Mouse (Mus musculus) spleen, postnatal 14 days (tissue): ENCODE data around the gene Vmn1r158.
"Not testable (repeated sequence)": the region's sequence is repeated elsewhere in the genome, so short reads cannot be mapped to it uniquely, and the experiment has no call there.

Source experiments
- DNase-seq, 2 experiments: peaks; one replicate each; pipeline ENCODE4 v3.0.0; 2021 to 2022; ENCODE audit warnings: low spot score in 2 of 2

The Vmn1r158 gene

DNA sequence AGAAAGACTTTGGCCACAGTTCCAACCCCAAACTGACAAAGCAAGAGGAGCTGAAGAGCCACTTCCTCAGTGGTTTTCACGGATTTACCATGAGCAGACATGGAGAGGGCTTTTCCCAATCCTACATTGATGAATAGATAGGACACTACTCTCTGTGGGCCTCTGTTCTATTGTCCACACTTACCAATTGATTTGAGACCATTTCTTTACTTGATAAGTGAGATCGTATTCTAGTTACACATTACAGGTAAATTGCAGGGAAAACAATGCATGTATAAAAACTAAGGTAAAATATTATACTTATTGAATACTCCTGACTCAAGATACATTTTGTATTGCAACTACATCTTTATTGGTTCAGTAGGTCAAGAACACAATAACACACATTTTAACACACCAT, at the start of gene Vmn1r158:
Vmn1r158 (minus strand) TSS at position 101 of the 400 bp plus-strand sequence.
- not testable (repeated sequence) for DNase-seq

DNA sequence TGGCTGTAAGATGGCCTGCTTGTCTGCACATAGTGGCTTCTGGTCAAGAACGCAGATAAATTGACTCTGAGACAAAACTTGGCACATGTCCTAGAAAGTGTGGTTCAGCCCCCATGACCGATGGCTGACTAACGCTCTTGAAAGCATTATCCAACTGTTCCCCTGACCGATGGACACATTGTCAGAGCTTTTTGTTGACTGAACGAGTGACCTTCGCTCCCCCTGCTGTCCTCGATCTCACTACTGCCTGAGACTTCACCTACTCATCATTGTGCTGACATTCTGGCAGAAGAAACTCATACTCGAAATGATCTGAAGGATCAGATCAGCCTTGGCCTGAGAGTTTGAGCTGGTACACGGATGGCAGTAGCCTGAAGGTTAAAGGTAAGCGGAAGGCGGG, 14.6 kb downstream of the Vmn1r158 start:
- not testable (repeated sequence) for DNase-seq

- DNase-seq, result not testable (repeated sequence)
Measured at GRCm38 (mm10) chr7:22761397-22761796, 29.2 kb downstream of the Vmn1r158 start, which contains the start of gene Vmn1r157. TSS of gene Vmn1r157 (plus strand) at chr7:22761697.
